Mouse (Mus musculus): ENCODE data around the gene Ogfod1. TPM values are rescaled to one million over a fixed set of nuclear protein-coding genes. Genes with fewer than 3 reads are reported as not detected.

Gene Ogfod1
- polyA plus RNA-seq (2014; fragmentation: Nextera tagmentation; extraction: Ambion mirVana): 11.9 and 12.2 TPM in 2 replicates

GRCm38 (mm10) chr8:94036944-94037524, at the start of gene Ogfod1, which contains the start of gene Nudt21:
Gene Ogfod1 (plus strand): TSS chr8:94037198.
Gene Nudt21 (minus strand): TSS chr8:94037031.
- Histone ChIP-seq H3K27ac (replicated peaks in 1 of 2; ENCODE audit: control insufficient read depth in 1 of 2, insufficient read depth in 1 of 2, low read depth in 2 of 2, low read length in 2 of 2) (peak within 1 kb of the TSS; percentile 80), H3K4me2 (ENCODE audit: low read length) (peak within 1 kb of the TSS; percentile 88), H3K4me1 (ENCODE audit: control insufficient read depth in 2 of 2, insufficient read depth in 2 of 2, low read length in 2 of 2) (peaks cover 5 to 28% of the 10 kb centered on the region in 2 experiments; a peak in 3 of 4 replicates), H3K27me3 (ENCODE audit: control insufficient read depth, insufficient read depth, low read length) (no peaks in the 10 kb centered on the region), H3K9me3 (ENCODE audit: control insufficient read depth, low read length) (no peaks in the 10 kb centered on the region), H3K9ac (ENCODE audit: low read length) (peak within 1 kb of the TSS; percentile 80), H3K4me3 (ENCODE audit: control insufficient read depth in 1 of 2, insufficient read depth in 1 of 2, low read depth in 1 of 2, low read length in 2 of 2) (peak within 1 kb of the TSS; percentile 76 to 90), H3K36me3 (ENCODE audit: control insufficient read depth, insufficient read depth, low read length) (peaks cover 5% of the 10 kb centered on the region; the same call in 1 of the 2 replicates)
- 1% methylated on average over 34 of the region's 41 CpGs for WGBS
- ATAC-seq (ENCODE audit: insufficient number of reproducible peaks, insufficient read depth, low FRiP score, low read depth): peak; percentile 99

GRCm38 (mm10) chr8:93989739-93990138, 47.3 kb upstream of the Ogfod1 start:
- Histone ChIP-seq H3K9me3 (ENCODE audit: control insufficient read depth, low read length) (peaks cover 13% of the 10 kb centered on the region; the same call in 1 of the 2 replicates), H3K27ac (replicated peaks in 1 of 2; ENCODE audit: control insufficient read depth in 1 of 2, insufficient read depth in 1 of 2, low read depth in 2 of 2, low read length in 2 of 2) (no peak overlapping the region), H3K9ac (ENCODE audit: low read length) (no peak overlapping the region), H3K4me3 (ENCODE audit: control insufficient read depth in 1 of 2, insufficient read depth in 1 of 2, low read depth in 1 of 2, low read length in 2 of 2) (no peak overlapping the region), H3K4me1 (ENCODE audit: control insufficient read depth in 2 of 2, insufficient read depth in 2 of 2, low read length in 2 of 2) (no peaks in the 10 kb centered on the region), H3K4me2 (ENCODE audit: low read length) (no peak overlapping the region), H3K27me3 (ENCODE audit: control insufficient read depth, insufficient read depth, low read length) (no peaks in the 10 kb centered on the region), H3K36me3 (ENCODE audit: control insufficient read depth, insufficient read depth, low read length) (peaks cover 57% of the 10 kb centered on the region)
- no peak for ATAC-seq (ENCODE audit: insufficient number of reproducible peaks, insufficient read depth, low FRiP score, low read depth)
- WGBS: 91% methylated on average over 4 of the region's 4 CpGs

GRCm38 (mm10) chr8:93998961-93999360, 38.0 kb upstream of the Ogfod1 start:
- H3K27ac ChIP-seq (replicated peaks in 1 of 2; ENCODE audit: control insufficient read depth in 1 of 2, insufficient read depth in 1 of 2, low read depth in 2 of 2, low read length in 2 of 2): no peak overlapping the region
- no peak for ATAC-seq (ENCODE audit: insufficient number of reproducible peaks, insufficient read depth, low FRiP score, low read depth)
- H3K36me3 ChIP-seq (ENCODE audit: control insufficient read depth, insufficient read depth, low read length): peaks cover 72% of the 10 kb centered on the region
- 94% methylated on average over 2 of the region's 2 CpGs for WGBS
- no peaks in the 10 kb centered on the region for H3K27me3 ChIP-seq (ENCODE audit: control insufficient read depth, insufficient read depth, low read length)
- H3K4me1 ChIP-seq (ENCODE audit: control insufficient read depth in 2 of 2, insufficient read depth in 2 of 2, low read length in 2 of 2): no peaks in the 10 kb centered on the region
- no peak overlapping the region for H3K4me3 ChIP-seq (ENCODE audit: control insufficient read depth in 1 of 2, insufficient read depth in 1 of 2, low read depth in 1 of 2, low read length in 2 of 2)
- no peak overlapping the region for H3K9ac ChIP-seq (ENCODE audit: low read length)
- H3K9me3 ChIP-seq (ENCODE audit: control insufficient read depth, low read length): no peaks in the 10 kb centered on the region
- H3K4me2 ChIP-seq (ENCODE audit: low read length): no peak overlapping the region

- Histone ChIP-seq H3K36me3 (ENCODE audit: control insufficient read depth, insufficient read depth, low read length) (peaks cover 57% of the 10 kb centered on the region), H3K9ac (ENCODE audit: low read length) (no peak overlapping the region), H3K27me3 (ENCODE audit: control insufficient read depth, insufficient read depth, low read length) (no peaks in the 10 kb centered on the region), H3K4me3 (ENCODE audit: control insufficient read depth in 1 of 2, insufficient read depth in 1 of 2, low read depth in 1 of 2, low read length in 2 of 2) (no peak overlapping the region), H3K9me3 (ENCODE audit: control insufficient read depth, low read length) (no peaks in the 10 kb centered on the region), H3K27ac (replicated peaks in 1 of 2; ENCODE audit: control insufficient read depth in 1 of 2, insufficient read depth in 1 of 2, low read depth in 2 of 2, low read length in 2 of 2) (no peak overlapping the region), H3K4me2 (ENCODE audit: low read length) (no peak overlapping the region), H3K4me1 (ENCODE audit: control insufficient read depth in 2 of 2, insufficient read depth in 2 of 2, low read length in 2 of 2) (peaks cover 3 to 4% of the 10 kb centered on the region in 2 experiments; a peak in 3 of 4 replicates)
- ATAC-seq (ENCODE audit: insufficient number of reproducible peaks, insufficient read depth, low FRiP score, low read depth): no peak
- 86% methylated on average over 9 of the region's 9 CpGs for WGBS
Measured at GRCm38 (mm10) chr8:94004139-94004538, 32.9 kb upstream of the Ogfod1 start.

- Histone ChIP-seq H3K27me3 (ENCODE audit: control insufficient read depth, insufficient read depth, low read length) (no peaks in the 10 kb centered on the region), H3K4me1 (ENCODE audit: control insufficient read depth in 2 of 2, insufficient read depth in 2 of 2, low read length in 2 of 2) (peaks cover 12 to 24% of the 10 kb centered on the region in 2 experiments; a peak in 3 of 4 replicates), H3K36me3 (ENCODE audit: control insufficient read depth, insufficient read depth, low read length) (peaks cover 8% of the 10 kb centered on the region), H3K9ac (ENCODE audit: low read length) (0 out of 2 replicates have a peak overlapping the region, but pooled peaks have one; percentile 14), H3K4me3 (ENCODE audit: control insufficient read depth in 1 of 2, insufficient read depth in 1 of 2, low read depth in 1 of 2, low read length in 2 of 2) (no peak overlapping the region), H3K9me3 (ENCODE audit: control insufficient read depth, low read length) (no peaks in the 10 kb centered on the region), H3K27ac (replicated peaks in 1 of 2; ENCODE audit: control insufficient read depth in 1 of 2, insufficient read depth in 1 of 2, low read depth in 2 of 2, low read length in 2 of 2) (no peak overlapping the region), H3K4me2 (ENCODE audit: low read length) (peak overlapping the region; percentile 5; the same call in 1 of the 2 replicates)
- 49% methylated on average over 15 of the region's 15 CpGs for WGBS
- ATAC-seq (ENCODE audit: insufficient number of reproducible peaks, insufficient read depth, low FRiP score, low read depth): no peak
Measured at GRCm38 (mm10) chr8:94009243-94009845, 27.7 kb upstream of the Ogfod1 start.

GRCm38 (mm10) chr8:94010101-94010705, 26.8 kb upstream of the Ogfod1 start:
- Histone ChIP-seq H3K27me3 (ENCODE audit: control insufficient read depth, insufficient read depth, low read length) (no peaks in the 10 kb centered on the region), H3K4me3 (ENCODE audit: control insufficient read depth in 1 of 2, insufficient read depth in 1 of 2, low read depth in 1 of 2, low read length in 2 of 2) (no peak overlapping the region), H3K36me3 (ENCODE audit: control insufficient read depth, insufficient read depth, low read length) (0 out of 2 replicates have a peak, but pooled peaks cover 5% of the 10 kb centered on the region), H3K4me2 (ENCODE audit: low read length) (peak overlapping the region; percentile 86; the same call in 1 of the 2 replicates), H3K27ac (replicated peaks in 1 of 2; ENCODE audit: control insufficient read depth in 1 of 2, insufficient read depth in 1 of 2, low read depth in 2 of 2, low read length in 2 of 2) (no peak overlapping the region), H3K4me1 (ENCODE audit: control insufficient read depth in 2 of 2, insufficient read depth in 2 of 2, low read length in 2 of 2) (peaks cover 12 to 24% of the 10 kb centered on the region in 2 experiments; a peak in 3 of 4 replicates), H3K9ac (ENCODE audit: low read length) (no peak overlapping the region), H3K9me3 (ENCODE audit: control insufficient read depth, low read length) (no peaks in the 10 kb centered on the region)
- no peak for ATAC-seq (ENCODE audit: insufficient number of reproducible peaks, insufficient read depth, low FRiP score, low read depth)
- WGBS: 62% methylated on average over 2 of the region's 2 CpGs

- ATAC-seq (ENCODE audit: insufficient number of reproducible peaks, insufficient read depth, low FRiP score, low read depth): no peak
- Histone ChIP-seq H3K4me3 (ENCODE audit: control insufficient read depth in 1 of 2, insufficient read depth in 1 of 2, low read depth in 1 of 2, low read length in 2 of 2) (peak overlapping the region; percentile 98), H3K4me1 (ENCODE audit: control insufficient read depth in 2 of 2, insufficient read depth in 2 of 2, low read length in 2 of 2) (peaks cover 12 to 24% of the 10 kb centered on the region in 2 experiments; a peak in 3 of 4 replicates), H3K27me3 (ENCODE audit: control insufficient read depth, insufficient read depth, low read length) (no peaks in the 10 kb centered on the region), H3K4me2 (ENCODE audit: low read length) (peak overlapping the region; percentile 86), H3K9ac (ENCODE audit: low read length) (peak overlapping the region; percentile 98), H3K36me3 (ENCODE audit: control insufficient read depth, insufficient read depth, low read length) (0 out of 2 replicates have a peak, but pooled peaks cover 5% of the 10 kb centered on the region), H3K9me3 (ENCODE audit: control insufficient read depth, low read length) (no peaks in the 10 kb centered on the region), H3K27ac (replicated peaks in 1 of 2; ENCODE audit: control insufficient read depth in 1 of 2, insufficient read depth in 1 of 2, low read depth in 2 of 2, low read length in 2 of 2) (peak overlapping the region; percentile 91 to 96)
- 4% methylated on average over 48 of the region's 48 CpGs for WGBS
Measured at GRCm38 (mm10) chr8:94011076-94012012, 25.7 kb upstream of the Ogfod1 start.
